Mouse (Mus musculus) left cerebral cortex, adult 8-10 months (tissue): ENCODE measurements around the gene Mybph. TPM values are rescaled to one million over a fixed set of nuclear protein-coding genes. Genes with fewer than 3 reads are reported as not detected.
A peak's percentile ranks its signal among the peaks of the same experiment; 100 is the strongest.

Experiments
- DNase-seq, 2 experiments: peaks; one replicate each; pipeline ENCODE4 v3.0.0; 2022; ENCODE audit warnings: low spot score in 2 of 2
- total RNA-seq, 4 experiments: library from RNA; stranded (reverse); gene quantifications; 2 replicates each; pipeline ENCODE4 v1.2.4; 2022

Gene Mybph
- total RNA-seq: under 1 TPM in 3 of 4 experiments, not detected in 1; 0.18 to 0.28 (median 0.20) TPM

- no peak for DNase-seq
These were observed at the start of gene Mybph for GRCm38 (mm10) chr1:134193126-134193525. Mybph (plus strand) TSS chr1:134193448.

DNA sequence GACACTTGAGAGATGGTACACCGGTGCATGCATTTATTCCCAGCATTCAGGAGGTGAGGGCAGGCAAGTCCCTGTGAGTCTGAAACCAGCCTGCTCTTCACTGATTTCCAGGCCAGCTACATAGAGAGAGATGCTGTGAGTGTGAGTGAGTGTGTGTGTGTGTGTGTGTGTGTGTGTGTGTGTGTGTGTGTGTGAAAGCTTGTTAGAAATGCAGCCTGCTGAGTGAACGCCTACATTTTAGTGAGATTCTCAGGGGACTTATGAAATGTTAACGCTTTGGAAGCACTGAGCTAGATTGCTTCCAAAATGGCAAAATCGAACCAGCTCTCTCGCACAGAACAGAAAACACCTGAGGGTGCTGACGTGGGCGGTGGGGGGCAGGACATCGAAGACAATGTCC lies 47.2 kb upstream of the Mybph start:
- peak in 1 of 2 experiments; percentile 70 for DNase-seq

DNA sequence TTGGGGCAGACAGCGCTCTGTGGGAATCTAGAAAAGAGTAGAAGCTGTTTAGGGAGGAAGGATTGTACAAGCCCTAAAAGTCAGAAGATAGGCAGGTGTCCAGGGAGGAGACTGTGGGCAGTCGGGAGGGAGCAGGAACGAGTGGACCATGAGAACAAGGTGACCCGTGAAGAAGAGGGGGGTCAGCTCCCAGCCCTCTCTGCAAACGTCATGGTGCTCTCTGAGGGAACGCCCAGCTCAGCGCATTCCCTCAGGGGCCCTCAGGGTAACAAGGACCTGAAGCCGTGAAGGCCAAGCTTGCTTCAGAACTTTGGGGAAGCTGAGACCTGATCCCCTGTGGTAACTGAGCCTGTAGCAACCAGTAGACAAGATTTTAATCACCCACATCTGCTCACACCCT lies 43.2 kb upstream of the Mybph start:
- DNase-seq: no peak

- no peak for DNase-seq
These were observed 42.5 kb upstream of the Mybph start for GRCm38 (mm10) chr1:134150745-134151144.

- DNase-seq: peak; percentile 42 to 67
These were observed 41.4 kb upstream of the Mybph start for GRCm38 (mm10) chr1:134151655-134152412.

- no peak for DNase-seq
These were observed 40.3 kb upstream of the Mybph start for GRCm38 (mm10) chr1:134152626-134153590.

- no peak for DNase-seq
These were observed 39.1 kb upstream of the Mybph start for GRCm38 (mm10) chr1:134154121-134154520.

DNA sequence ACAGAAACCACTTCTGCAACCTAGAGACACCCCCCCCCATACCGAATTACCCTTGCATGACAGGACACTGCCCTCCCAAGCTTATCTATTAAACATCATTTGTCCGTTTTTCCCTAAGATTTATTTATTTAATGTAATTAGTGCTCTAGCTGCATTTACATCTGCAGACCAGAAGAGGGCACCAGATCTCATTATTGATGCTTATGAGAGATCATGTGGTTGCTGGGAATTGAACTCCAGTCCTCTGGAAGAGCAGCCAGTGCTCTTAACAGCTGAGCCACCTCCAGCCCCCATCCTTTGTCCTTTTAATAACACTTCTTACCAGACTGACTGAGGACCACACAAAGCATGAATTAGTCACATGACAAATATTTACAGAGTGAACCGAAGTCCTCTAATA lies 38.6 kb upstream of the Mybph start:
- DNase-seq: no peak

- no peak for DNase-seq
These were observed 32.8 kb upstream of the Mybph start for GRCm38 (mm10) chr1:134160404-134160803.

DNA sequence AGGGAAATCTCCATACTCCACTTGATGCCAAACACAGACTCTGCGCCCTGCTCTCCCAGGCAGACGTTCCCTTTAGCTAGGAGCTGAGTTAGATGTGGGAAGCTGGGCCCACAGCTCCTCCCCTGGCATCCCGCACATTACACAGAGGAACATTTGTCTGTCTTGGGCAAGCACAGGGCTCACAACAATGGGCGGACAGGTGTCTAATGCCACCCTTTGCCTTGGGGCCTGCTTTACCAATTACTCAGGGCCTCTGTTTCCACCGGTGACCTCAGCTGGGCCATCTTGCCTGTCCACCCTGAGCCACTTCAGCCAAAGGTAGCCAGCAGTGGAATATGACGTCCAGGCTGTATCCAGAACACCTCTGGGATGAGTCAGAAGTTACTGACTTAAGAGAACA lies 31.8 kb upstream of the Mybph start:
- DNase-seq: no peak

GRCm38 (mm10) chr1:134162510-134163225 lies 30.6 kb upstream of the Mybph start:
- no peak for DNase-seq

- DNase-seq: no peak
These were observed 29.8 kb upstream of the Mybph start for GRCm38 (mm10) chr1:134163476-134163875.

- no peak for DNase-seq
These were observed 28.8 kb upstream of the Mybph start for GRCm38 (mm10) chr1:134164454-134164853.

- no peak for DNase-seq
These were observed 26.7 kb upstream of the Mybph start for GRCm38 (mm10) chr1:134166547-134166946.

DNA sequence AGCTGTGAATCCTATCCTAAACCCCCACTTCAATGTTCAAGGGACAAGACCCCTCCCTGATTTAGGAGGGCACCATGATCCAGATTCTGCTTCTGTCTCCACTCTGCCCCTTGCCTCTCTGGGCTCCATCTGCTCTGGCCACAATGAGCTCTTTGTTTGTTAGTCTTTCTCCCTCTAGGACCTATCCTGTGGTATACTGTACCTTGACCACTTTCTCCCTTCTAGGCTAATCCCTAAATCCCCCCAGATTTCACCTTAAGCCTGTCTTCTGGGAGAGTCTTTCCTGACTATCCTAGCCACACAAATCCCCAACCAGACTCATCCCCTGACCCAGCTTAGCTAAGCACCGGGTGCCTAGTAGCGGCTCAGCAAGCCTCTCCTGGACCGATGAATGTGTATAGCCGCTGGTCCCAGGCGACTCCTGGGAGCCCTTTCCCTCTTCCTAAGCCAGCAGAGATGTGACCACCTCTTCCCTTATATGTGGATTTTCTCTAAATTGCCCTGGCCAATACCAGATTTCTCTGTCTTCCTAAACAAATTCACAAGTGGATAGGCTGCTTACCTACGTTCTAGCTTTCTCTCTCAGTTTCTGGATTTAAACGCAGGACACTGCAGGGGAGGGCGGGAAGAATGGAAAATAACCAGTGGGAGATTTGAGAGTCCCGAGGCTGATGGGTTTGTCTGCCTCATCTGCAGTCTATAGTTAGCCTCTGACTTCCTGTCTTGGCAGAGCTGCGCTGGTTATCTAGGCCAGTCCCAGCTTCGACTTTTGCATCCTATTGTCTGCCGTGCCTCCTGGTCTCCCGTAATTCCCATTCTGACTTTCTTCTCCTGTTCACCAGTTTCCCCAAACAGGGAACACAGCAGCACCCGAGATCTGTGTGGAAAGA lies 25.6 kb upstream of the Mybph start:
- no peak for DNase-seq

GRCm38 (mm10) chr1:134168567-134168966 lies 24.7 kb upstream of the Mybph start:
- no peak for DNase-seq

- no peak for DNase-seq
These were observed 24.1 kb upstream of the Mybph start for GRCm38 (mm10) chr1:134168985-134169697.

- no peak for DNase-seq
These were observed 20.2 kb upstream of the Mybph start for GRCm38 (mm10) chr1:134173081-134173480.

DNA sequence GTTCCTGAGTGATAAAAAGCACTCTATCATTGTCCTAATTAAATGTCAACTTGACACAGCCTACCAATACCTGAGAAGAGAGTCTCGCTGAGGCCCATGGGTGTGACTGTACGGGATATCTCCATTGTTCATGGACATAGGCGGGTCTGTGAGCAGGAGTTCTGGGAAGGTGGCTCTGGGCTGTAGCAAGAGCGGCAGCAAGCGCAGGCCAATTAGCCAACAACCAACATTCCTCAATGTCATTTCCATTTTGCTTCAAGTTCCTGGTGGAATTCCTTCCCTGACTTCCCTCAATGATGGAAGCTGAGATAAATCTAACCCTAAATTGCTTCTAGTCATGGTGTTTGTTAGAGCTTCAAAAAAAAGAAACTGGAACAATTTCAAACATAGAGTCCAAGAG lies 15.3 kb upstream of the Mybph start:
- DNase-seq: no peak

DNA sequence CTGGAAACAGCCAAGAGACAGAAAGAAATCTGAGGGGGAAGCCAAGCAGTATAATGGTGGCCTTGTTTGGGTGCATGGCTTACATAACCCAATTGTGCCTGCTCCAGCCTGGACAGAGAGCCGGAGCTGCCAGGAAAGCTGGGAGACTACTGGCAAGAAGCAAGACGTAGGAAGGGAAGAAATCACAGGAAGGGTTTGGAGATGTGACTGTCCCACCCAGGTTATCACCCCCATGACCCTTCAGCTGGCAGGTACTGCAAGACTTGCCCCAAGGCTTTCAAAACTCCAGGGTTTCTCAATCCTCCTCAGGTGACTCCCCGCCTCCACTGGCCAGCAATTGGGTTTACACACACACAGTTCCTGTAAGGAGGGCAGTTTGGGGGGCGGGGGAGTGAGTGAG lies 11.2 kb upstream of the Mybph start, which contains the start of gene Chil1:
TSS of gene Chil1 (plus strand) at position 152 of the 400 bp plus-strand sequence.
- DNase-seq: no peak
